Mouse (Mus musculus): ENCODE results near the gene 4921524J17Rik. TPM values are rescaled to one million over a fixed set of nuclear protein-coding genes. Genes with fewer than 3 reads are reported as not detected.

Gene 4921524J17Rik
- polyA plus RNA-seq, 1 experiment from 2014 or later: 46.5 TPM

DNA sequence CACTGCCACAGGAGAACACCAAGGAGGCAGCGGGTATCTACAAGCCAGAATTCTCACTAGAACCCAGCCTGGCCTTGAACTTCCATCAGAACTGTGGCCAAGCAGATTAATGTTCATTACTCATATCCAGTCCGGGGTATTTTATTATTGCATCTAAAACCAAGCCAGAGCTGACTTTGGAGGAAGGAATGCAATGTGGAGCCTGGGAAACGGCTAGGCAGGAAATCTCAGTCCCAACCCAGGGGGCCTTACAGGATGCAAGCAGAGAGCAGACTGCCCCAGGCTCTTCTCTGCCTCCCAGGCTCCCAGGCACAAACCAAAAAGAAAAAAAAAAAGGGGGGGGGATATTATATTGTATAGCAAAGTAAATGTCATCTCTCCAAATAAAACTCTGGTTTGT lies 1.8 kb downstream of the 4921524J17Rik start:
- peak overlapping the region; percentile 54; the same call in 1 of the 2 replicates for H3K9ac ChIP-seq (ENCODE audit: low read depth, low read length)
- 20% methylated on average over 3 of the region's 3 CpGs for WGBS

GRCm38 (mm10) chr8:85429219-85429618 lies 3.4 kb downstream of the 4921524J17Rik start:
- Histone ChIP-seq H3K4me3 (ENCODE audit: low read depth, low read length) (no peak overlapping the region), H3K27me3 (ENCODE audit: control insufficient read depth, insufficient read depth, low read depth, low read length) (no peaks in the 10 kb centered on the region), H3K27ac (ENCODE audit: low read length) (0 out of 2 replicates have a peak overlapping the region, but pooled peaks have one; percentile 28), H3K9ac (ENCODE audit: low read depth, low read length) (no peak overlapping the region), H3K36me3 (ENCODE audit: control insufficient read depth, insufficient read depth, low read length) (no peaks in the 10 kb centered on the region), H3K4me2 (ENCODE audit: low read length) (peak overlapping the region; percentile 18), H3K9me3 (replicated peaks; ENCODE audit: control insufficient read depth, low read length, poor library complexity, severe bottlenecking) (no peaks in the 10 kb centered on the region), H3K4me1 (ENCODE audit: control insufficient read depth, insufficient read depth, low read length) (peaks cover 28% of the 10 kb centered on the region)
- 17% methylated on average over 4 of the region's 4 CpGs for WGBS
- no peak for ATAC-seq

More for the DNA sequence above, 1.8 kb downstream of the 4921524J17Rik start:
- no peaks in the 10 kb centered on the region for H3K36me3 ChIP-seq (ENCODE audit: control insufficient read depth, insufficient read depth, low read length)
- H3K4me2 ChIP-seq (ENCODE audit: low read length): peak overlapping the region; percentile 64
- H3K27ac ChIP-seq (ENCODE audit: low read length): no peak overlapping the region
- no peak for ATAC-seq
- no peaks in the 10 kb centered on the region for H3K27me3 ChIP-seq (ENCODE audit: control insufficient read depth, insufficient read depth, low read depth, low read length)
- peaks cover 28% of the 10 kb centered on the region for H3K4me1 ChIP-seq (ENCODE audit: control insufficient read depth, insufficient read depth, low read length)
- no peaks in the 10 kb centered on the region for H3K9me3 ChIP-seq (replicated peaks; ENCODE audit: control insufficient read depth, low read length, poor library complexity, severe bottlenecking)
- peak overlapping the region; percentile 87 for H3K4me3 ChIP-seq (ENCODE audit: low read depth, low read length)

DNA sequence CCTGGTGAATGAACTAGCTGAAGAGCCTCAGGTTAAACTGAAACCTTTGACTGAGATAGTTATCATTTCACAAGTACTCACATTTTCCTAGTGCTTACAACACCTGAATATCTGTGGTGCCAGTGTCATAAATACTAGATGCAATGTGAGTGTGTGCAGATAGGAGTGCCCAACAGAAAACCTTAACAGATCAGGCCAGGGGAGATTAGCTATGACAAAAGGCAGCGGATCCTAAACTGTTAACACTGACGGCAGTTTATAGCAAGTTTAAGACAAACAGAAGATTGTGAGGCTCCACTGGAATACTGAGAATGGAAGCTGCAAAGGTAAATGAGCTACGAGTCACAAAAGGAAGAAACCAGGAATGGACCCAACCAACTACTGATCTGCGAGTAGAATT lies 5.6 kb downstream of the 4921524J17Rik start:
- Histone ChIP-seq H3K36me3 (ENCODE audit: control insufficient read depth, insufficient read depth, low read length) (no peaks in the 10 kb centered on the region), H3K4me2 (ENCODE audit: low read length) (no peak overlapping the region), H3K27me3 (ENCODE audit: control insufficient read depth, insufficient read depth, low read depth, low read length) (no peaks in the 10 kb centered on the region), H3K4me3 (ENCODE audit: low read depth, low read length) (no peak overlapping the region), H3K9ac (ENCODE audit: low read depth, low read length) (no peak overlapping the region), H3K9me3 (replicated peaks; ENCODE audit: control insufficient read depth, low read length, poor library complexity, severe bottlenecking) (no peaks in the 10 kb centered on the region), H3K27ac (ENCODE audit: low read length) (no peak overlapping the region), H3K4me1 (ENCODE audit: control insufficient read depth, insufficient read depth, low read length) (peaks cover 27% of the 10 kb centered on the region)
- no peak for ATAC-seq
- WGBS: 73% methylated on average over 4 of the region's 4 CpGs

DNA sequence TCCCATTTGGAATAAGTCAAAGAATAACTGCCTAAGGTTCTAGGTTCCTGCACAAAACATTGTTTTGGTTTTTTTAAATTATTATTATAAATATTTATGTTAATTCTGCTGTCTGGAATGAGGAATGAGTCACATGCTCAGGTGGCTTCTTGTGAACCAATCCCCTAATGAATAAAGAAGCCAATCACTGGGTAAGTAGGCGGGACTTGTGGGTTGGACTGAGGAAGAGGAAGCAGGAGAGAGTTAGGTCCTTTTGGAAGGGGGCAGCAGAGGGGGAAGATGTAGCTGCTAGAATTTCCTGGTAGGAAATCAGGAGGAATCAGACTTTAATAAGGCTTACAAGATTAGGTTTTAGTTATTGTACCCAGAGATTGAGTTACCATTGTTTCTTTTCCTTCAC lies 11.3 kb downstream of the 4921524J17Rik start:
- Histone ChIP-seq H3K9ac (ENCODE audit: low read depth, low read length) (no peak overlapping the region), H3K4me1 (ENCODE audit: control insufficient read depth, insufficient read depth, low read length) (peaks cover 2% of the 10 kb centered on the region; the same call in 1 of the 2 replicates), H3K4me3 (ENCODE audit: low read depth, low read length) (no peak overlapping the region), H3K27me3 (ENCODE audit: control insufficient read depth, insufficient read depth, low read depth, low read length) (no peaks in the 10 kb centered on the region), H3K4me2 (ENCODE audit: low read length) (no peak overlapping the region), H3K27ac (ENCODE audit: low read length) (no peak overlapping the region), H3K9me3 (replicated peaks; ENCODE audit: control insufficient read depth, low read length, poor library complexity, severe bottlenecking) (no peaks in the 10 kb centered on the region), H3K36me3 (ENCODE audit: control insufficient read depth, insufficient read depth, low read length) (no peaks in the 10 kb centered on the region)
- 97% methylated on average over 1 of the region's 1 CpGs for WGBS
- ATAC-seq: no peak

DNA sequence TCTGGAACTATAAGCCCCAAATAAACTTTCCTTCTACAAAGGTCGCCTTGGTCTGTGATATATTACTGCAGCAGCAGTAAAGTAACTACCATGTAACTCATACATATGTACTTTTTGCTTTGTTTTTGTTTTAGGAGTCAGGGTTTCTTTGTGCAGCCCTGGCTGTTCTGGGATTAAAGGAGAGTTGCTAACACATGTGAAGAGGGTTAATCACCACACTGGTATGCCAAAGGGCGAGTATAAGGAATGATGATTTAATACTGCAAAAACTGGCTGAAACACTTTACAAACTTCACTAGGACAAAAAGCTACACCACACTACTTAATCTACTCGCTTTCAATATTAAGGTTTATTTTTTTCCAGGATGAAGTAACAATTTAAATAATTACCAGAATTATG lies 24.1 kb downstream of the 4921524J17Rik start:
- 78% methylated on average over 3 of the region's 3 CpGs for WGBS
- Histone ChIP-seq H3K4me3 (ENCODE audit: low read depth, low read length) (no peak overlapping the region), H3K27ac (ENCODE audit: low read length) (no peak overlapping the region), H3K27me3 (ENCODE audit: control insufficient read depth, insufficient read depth, low read depth, low read length) (no peaks in the 10 kb centered on the region), H3K4me2 (ENCODE audit: low read length) (no peak overlapping the region), H3K9me3 (replicated peaks; ENCODE audit: control insufficient read depth, low read length, poor library complexity, severe bottlenecking) (no peaks in the 10 kb centered on the region), H3K36me3 (ENCODE audit: control insufficient read depth, insufficient read depth, low read length) (no peaks in the 10 kb centered on the region), H3K9ac (ENCODE audit: low read depth, low read length) (no peak overlapping the region), H3K4me1 (ENCODE audit: control insufficient read depth, insufficient read depth, low read length) (peaks cover 2% of the 10 kb centered on the region; the same call in 1 of the 2 replicates)
- ATAC-seq: no peak

GRCm38 (mm10) chr8:85408053-85408505 lies 24.6 kb downstream of the 4921524J17Rik start:
- no peak overlapping the region for H3K27ac ChIP-seq (ENCODE audit: low read length)
- H3K27me3 ChIP-seq (ENCODE audit: control insufficient read depth, insufficient read depth, low read depth, low read length): no peaks in the 10 kb centered on the region
- H3K4me2 ChIP-seq (ENCODE audit: low read length): no peak overlapping the region
- H3K4me3 ChIP-seq (ENCODE audit: low read depth, low read length): no peak overlapping the region
- ATAC-seq: no peak
- WGBS: 62% methylated on average over 7 of the region's 7 CpGs
- H3K4me1 ChIP-seq (ENCODE audit: control insufficient read depth, insufficient read depth, low read length): peaks cover 2% of the 10 kb centered on the region; the same call in 1 of the 2 replicates
- no peak overlapping the region for H3K9ac ChIP-seq (ENCODE audit: low read depth, low read length)
- H3K36me3 ChIP-seq (ENCODE audit: control insufficient read depth, insufficient read depth, low read length): no peaks in the 10 kb centered on the region
- no peaks in the 10 kb centered on the region for H3K9me3 ChIP-seq (replicated peaks; ENCODE audit: control insufficient read depth, low read length, poor library complexity, severe bottlenecking)

DNA sequence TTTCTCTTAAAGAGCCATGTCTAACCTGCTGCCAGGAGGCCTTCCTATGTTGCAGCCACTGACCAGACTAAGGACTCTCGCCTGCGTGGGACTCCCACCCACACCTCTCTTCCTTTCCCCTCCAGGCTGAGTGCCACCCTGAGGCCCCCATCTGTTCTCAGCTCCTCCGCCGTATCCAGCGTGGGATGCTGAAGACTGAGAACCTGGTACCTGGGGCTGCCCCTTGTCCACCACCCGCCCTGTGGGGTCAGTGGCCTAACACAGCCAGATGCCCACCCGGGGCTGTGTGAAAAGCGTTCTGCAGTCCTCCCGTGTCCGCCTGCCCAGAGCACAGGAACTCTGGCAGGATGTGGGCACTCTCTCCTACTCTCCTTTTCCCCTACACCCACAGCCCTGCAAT lies 26.7 kb downstream of the 4921524J17Rik start:
- peaks cover 2% of the 10 kb centered on the region; the same call in 1 of the 2 replicates for H3K4me1 ChIP-seq (ENCODE audit: control insufficient read depth, insufficient read depth, low read length)
- H3K9ac ChIP-seq (ENCODE audit: low read depth, low read length): no peak overlapping the region
- no peak overlapping the region for H3K4me3 ChIP-seq (ENCODE audit: low read depth, low read length)
- no peak for ATAC-seq
- no peaks in the 10 kb centered on the region for H3K36me3 ChIP-seq (ENCODE audit: control insufficient read depth, insufficient read depth, low read length)
- 72% methylated on average over 10 of the region's 10 CpGs for WGBS
- H3K4me2 ChIP-seq (ENCODE audit: low read length): no peak overlapping the region
- no peak overlapping the region for H3K27ac ChIP-seq (ENCODE audit: low read length)
- no peaks in the 10 kb centered on the region for H3K27me3 ChIP-seq (ENCODE audit: control insufficient read depth, insufficient read depth, low read depth, low read length)
- no peaks in the 10 kb centered on the region for H3K9me3 ChIP-seq (replicated peaks; ENCODE audit: control insufficient read depth, low read length, poor library complexity, severe bottlenecking)

GRCm38 (mm10) chr8:85405418-85405817 lies 27.2 kb downstream of the 4921524J17Rik start:
- Histone ChIP-seq H3K9ac (ENCODE audit: low read depth, low read length) (no peak overlapping the region), H3K9me3 (replicated peaks; ENCODE audit: control insufficient read depth, low read length, poor library complexity, severe bottlenecking) (no peaks in the 10 kb centered on the region), H3K4me2 (ENCODE audit: low read length) (no peak overlapping the region), H3K27ac (ENCODE audit: low read length) (no peak overlapping the region), H3K4me3 (ENCODE audit: low read depth, low read length) (no peak overlapping the region), H3K27me3 (ENCODE audit: control insufficient read depth, insufficient read depth, low read depth, low read length) (no peaks in the 10 kb centered on the region), H3K4me1 (ENCODE audit: control insufficient read depth, insufficient read depth, low read length) (peaks cover 2% of the 10 kb centered on the region; the same call in 1 of the 2 replicates), H3K36me3 (ENCODE audit: control insufficient read depth, insufficient read depth, low read length) (no peaks in the 10 kb centered on the region)
- no peak for ATAC-seq
- WGBS: 59% methylated on average over 3 of the region's 3 CpGs

DNA sequence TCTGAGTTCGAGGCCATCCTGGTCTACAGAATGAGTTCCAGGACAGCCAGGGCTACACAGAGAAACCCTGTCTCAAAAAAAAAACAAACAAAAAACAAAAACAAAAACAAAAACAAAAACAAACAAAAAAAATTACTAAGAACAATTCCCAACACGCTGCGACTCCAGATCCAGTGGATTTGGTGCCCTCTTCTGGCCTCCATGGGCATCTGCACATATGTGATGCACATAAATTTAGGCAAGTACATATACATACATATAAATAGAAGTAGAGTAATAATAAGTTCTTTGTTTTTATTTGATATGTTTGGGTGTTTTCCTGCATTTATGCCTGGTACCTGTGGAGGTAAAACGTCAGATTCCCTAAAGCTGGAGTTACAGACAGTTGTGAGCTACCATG lies 34.1 kb downstream of the 4921524J17Rik start:
- Histone ChIP-seq H3K36me3 (ENCODE audit: control insufficient read depth, insufficient read depth, low read length) (no peaks in the 10 kb centered on the region), H3K27me3 (ENCODE audit: control insufficient read depth, insufficient read depth, low read depth, low read length) (no peaks in the 10 kb centered on the region), H3K4me3 (ENCODE audit: low read depth, low read length) (no peak overlapping the region), H3K4me1 (ENCODE audit: control insufficient read depth, insufficient read depth, low read length) (no peaks in the 10 kb centered on the region), H3K4me2 (ENCODE audit: low read length) (no peak overlapping the region), H3K27ac (ENCODE audit: low read length) (no peak overlapping the region), H3K9ac (ENCODE audit: low read depth, low read length) (no peak overlapping the region), H3K9me3 (replicated peaks; ENCODE audit: control insufficient read depth, low read length, poor library complexity, severe bottlenecking) (no peaks in the 10 kb centered on the region)
- 85% methylated on average over 4 of the region's 4 CpGs for WGBS
- ATAC-seq: no peak
